Mouse (Mus musculus): ENCODE results near the gene Hps3. TPM values are rescaled to one million over a fixed set of nuclear protein-coding genes. Genes with fewer than 3 reads are reported as not detected.
"Not testable (repeated sequence)": the region's sequence is repeated elsewhere in the genome, so short reads cannot be mapped to it uniquely, and the experiment has no call there.

The Hps3 gene
- 11.7 and 12.0 TPM in 2 replicates for polyA plus RNA-seq (2016; fragmentation: Nextera tagmentation; extraction: Ambion mirVana)

- Histone ChIP-seq H3K27me3 (ENCODE audit: poor library complexity, severe bottlenecking) (no peaks in the 10 kb centered on the region), H3K4me3 (peak within 1 kb of the TSS; percentile 76), H3K4me1 (peaks cover 17% of the 10 kb centered on the region), H3K27ac (peak within 1 kb of the TSS; percentile 87), H3K9me3 (no peaks in the 10 kb centered on the region), H3K36me3 (replicated peaks) (no peaks in the 10 kb centered on the region)
- peak; percentile 85 for DNase-seq (ENCODE audit: extremely low spot score, low spot score)
- WGBS = under 1% methylated on average over 47 of the region's 47 CpGs
These were observed at the start of gene Hps3 for GRCm38 (mm10) chr3:20034719-20035404. TSS of gene Hps3 (minus strand) at chr3:20035315.

- H3K36me3 ChIP-seq (replicated peaks) = peaks cover 47% of the 10 kb centered on the region
- WGBS = 88% methylated on average over 3 of the region's 3 CpGs
These were observed 47.0 kb upstream of the Hps3 start for GRCm38 (mm10) chr3:20082161-20082560.

GRCm38 (mm10) chr3:20076145-20077053, 41.3 kb upstream of the Hps3 start:
- 88% methylated on average over 11 of the region's 11 CpGs for WGBS

More at GRCm38 (mm10) chr3:20082161-20082560, 47.0 kb upstream of the Hps3 start:
- H3K4me1 ChIP-seq = no peaks in the 10 kb centered on the region
- H3K27me3 ChIP-seq (ENCODE audit: poor library complexity, severe bottlenecking) = no peaks in the 10 kb centered on the region
- H3K9me3 ChIP-seq = no peaks in the 10 kb centered on the region
- H3K27ac ChIP-seq = no peak overlapping the region
- no peak for DNase-seq (ENCODE audit: extremely low spot score, low spot score)
- no peak overlapping the region for H3K4me3 ChIP-seq

GRCm38 (mm10) chr3:20058197-20058541, 23.1 kb upstream of the Hps3 start:
- peak overlapping the region; percentile 86 for H3K27ac ChIP-seq
- peak overlapping the region; percentile 82 for H3K4me3 ChIP-seq
- no peaks in the 10 kb centered on the region for H3K9me3 ChIP-seq
- H3K4me1 ChIP-seq = peaks cover 14% of the 10 kb centered on the region
- 0% methylated on average over 9 of the region's 9 CpGs for WGBS
- peaks cover 16% of the 10 kb centered on the region for H3K36me3 ChIP-seq (replicated peaks)
- H3K27me3 ChIP-seq (ENCODE audit: poor library complexity, severe bottlenecking) = no peaks in the 10 kb centered on the region
- DNase-seq (ENCODE audit: extremely low spot score, low spot score) = no peak

More at GRCm38 (mm10) chr3:20076145-20077053, 41.3 kb upstream of the Hps3 start:
- H3K27me3 ChIP-seq (ENCODE audit: poor library complexity, severe bottlenecking) = no peaks in the 10 kb centered on the region
- no peaks in the 10 kb centered on the region for H3K9me3 ChIP-seq
- DNase-seq (ENCODE audit: extremely low spot score, low spot score) = no peak
- H3K4me3 ChIP-seq = no peak overlapping the region
- no peak overlapping the region for H3K27ac ChIP-seq
- peaks cover 54% of the 10 kb centered on the region for H3K36me3 ChIP-seq (replicated peaks)
- H3K4me1 ChIP-seq = no peaks in the 10 kb centered on the region

GRCm38 (mm10) chr3:20057306-20058196, 22.4 kb upstream of the Hps3 start, which contains the start of gene Hltf:
TSS of gene Hltf (plus strand) at chr3:20057811.
- peaks cover 10% of the 10 kb centered on the region for H3K36me3 ChIP-seq (replicated peaks)
- under 1% methylated on average over 51 of the region's 54 CpGs for WGBS
- peak within 1 kb of the TSS; percentile 86 for H3K27ac ChIP-seq

GRCm38 (mm10) chr3:20044736-20045135, 9.6 kb upstream of the Hps3 start:
- H3K4me1 ChIP-seq; DNase-seq (ENCODE audit: extremely low spot score, low spot score); H3K27me3 ChIP-seq (ENCODE audit: poor library complexity, severe bottlenecking); H3K27ac ChIP-seq; H3K9me3 ChIP-seq; H3K36me3 ChIP-seq (replicated peaks); H3K4me3 ChIP-seq: not testable (repeated sequence)
- 61% methylated on average over 3 of the region's 3 CpGs for WGBS

More at GRCm38 (mm10) chr3:20057306-20058196, 22.4 kb upstream of the Hps3 start, which contains the start of gene Hltf:
- peaks cover 14% of the 10 kb centered on the region for H3K4me1 ChIP-seq
- H3K27me3 ChIP-seq (ENCODE audit: poor library complexity, severe bottlenecking) = no peaks in the 10 kb centered on the region
- H3K4me3 ChIP-seq = peak within 1 kb of the TSS; percentile 82
- DNase-seq (ENCODE audit: extremely low spot score, low spot score) = peak; percentile 92
- H3K9me3 ChIP-seq = no peaks in the 10 kb centered on the region

GRCm38 (mm10) chr3:20041461-20041860, 6.3 kb upstream of the Hps3 start:
- H3K27ac ChIP-seq; H3K4me3 ChIP-seq; H3K36me3 ChIP-seq (replicated peaks); DNase-seq (ENCODE audit: extremely low spot score, low spot score); H3K27me3 ChIP-seq (ENCODE audit: poor library complexity, severe bottlenecking); H3K9me3 ChIP-seq; H3K4me1 ChIP-seq: not testable (repeated sequence)
- 88% methylated on average over 7 of the region's 7 CpGs for WGBS

- WGBS = 80% methylated on average over 4 of the region's 4 CpGs
These were observed 954 bp upstream of the Hps3 start for GRCm38 (mm10) chr3:20036069-20036468.

GRCm38 (mm10) chr3:20033761-20034718, 1.1 kb downstream of the Hps3 start:
- Histone ChIP-seq H3K9me3 (no peaks in the 10 kb centered on the region), H3K4me1 (peaks cover 17% of the 10 kb centered on the region), H3K36me3 (replicated peaks) (no peaks in the 10 kb centered on the region), H3K27ac (no peak overlapping the region), H3K4me3 (peak overlapping the region; percentile 76), H3K27me3 (ENCODE audit: poor library complexity, severe bottlenecking) (no peaks in the 10 kb centered on the region)
- DNase-seq (ENCODE audit: extremely low spot score, low spot score) = no peak
- 25% methylated on average over 10 of the region's 10 CpGs for WGBS

More at GRCm38 (mm10) chr3:20036069-20036468, 954 bp upstream of the Hps3 start:
- no peaks in the 10 kb centered on the region for H3K9me3 ChIP-seq
- H3K4me1 ChIP-seq = peaks cover 17% of the 10 kb centered on the region
- no peak for DNase-seq (ENCODE audit: extremely low spot score, low spot score)
- no peaks in the 10 kb centered on the region for H3K36me3 ChIP-seq (replicated peaks)
- H3K27ac ChIP-seq = no peak overlapping the region
- H3K27me3 ChIP-seq (ENCODE audit: poor library complexity, severe bottlenecking) = no peaks in the 10 kb centered on the region
- H3K4me3 ChIP-seq = no peak overlapping the region

- H3K36me3 ChIP-seq (replicated peaks) = peaks cover 23% of the 10 kb centered on the region
- no peak for DNase-seq (ENCODE audit: extremely low spot score, low spot score)
- H3K4me1 ChIP-seq = peaks cover 17% of the 10 kb centered on the region
- no peak overlapping the region for H3K27ac ChIP-seq
- WGBS = 92% methylated on average over 6 of the region's 6 CpGs
- H3K4me3 ChIP-seq = no peak overlapping the region
- no peaks in the 10 kb centered on the region for H3K9me3 ChIP-seq
- H3K27me3 ChIP-seq (ENCODE audit: poor library complexity, severe bottlenecking) = no peaks in the 10 kb centered on the region
These were observed 4.3 kb downstream of the Hps3 start for GRCm38 (mm10) chr3:20030807-20031206.

- Histone ChIP-seq H3K27me3 (ENCODE audit: poor library complexity, severe bottlenecking) (no peaks in the 10 kb centered on the region), H3K4me1 (peaks cover 3% of the 10 kb centered on the region), H3K36me3 (replicated peaks) (peaks cover 43% of the 10 kb centered on the region), H3K9me3 (no peaks in the 10 kb centered on the region), H3K27ac (no peak overlapping the region), H3K4me3 (no peak overlapping the region)
- 93% methylated on average over 3 of the region's 3 CpGs for WGBS
- no peak for DNase-seq (ENCODE audit: extremely low spot score, low spot score)
These were observed 6.5 kb downstream of the Hps3 start for GRCm38 (mm10) chr3:20028640-20029039.

Data from forebrain, embryonic 10.5 days (tissue).